Mouse (Mus musculus) erythroblast, adult 5-6 weeks (primary cell): Measurements from ENCODE around the gene Hist1h2ao. TPM values are rescaled to one million over a fixed set of nuclear protein-coding genes. Genes with fewer than 3 reads are reported as not detected.

Source experiments
- total RNA-seq, 2 experiments: library from RNA; stranded (forward) in 1 of 2; stranded (reverse) in 1 of 2; fragments of 150-400 nt in 1 of 2; fragments of 200-764, 138-1000 nt in 1 of 2; gene quantifications; 2 replicates each; pipeline versions ENCODE4 v1.2.3 to v1.2.4; 2015 to 2017; ENCODE audit warnings: low replicate concordance in 2 of 2

Gene Hist1h2ao
- total RNA-seq, 2 experiments from 2014 or later = 86.1 TPM; not detected in 1

Other genes with a start within 250 kb of the Hist1h2ao start
Only the 30 nearest of the 31 such genes appear.
- gene Olfr1364, start 228.7 kb upstream of the Hist1h2ao start, total RNA-seq (2015; ENCODE audit: low replicate concordance) = not detected in 2 replicates
- gene Olfr1364, start 228.7 kb upstream of the Hist1h2ao start, total RNA-seq (2017; ENCODE audit: low replicate concordance) = not detected in 2 replicates
- gene Olfr1362, start 196.4 kb upstream of the Hist1h2ao start, total RNA-seq (2015; ENCODE audit: low replicate concordance) = not detected in 2 replicates
- not detected in 2 replicates for gene Olfr1362, start 196.4 kb upstream of the Hist1h2ao start, total RNA-seq (2017; ENCODE audit: low replicate concordance)
- gene Olfr11, start 167.9 kb upstream of the Hist1h2ao start, total RNA-seq (2015; ENCODE audit: low replicate concordance) = not detected in 2 replicates
- not detected in 2 replicates for gene Olfr11, start 167.9 kb upstream of the Hist1h2ao start, total RNA-seq (2017; ENCODE audit: low replicate concordance)
- gene Olfr1361, start 147.1 kb upstream of the Hist1h2ao start, total RNA-seq (2015; ENCODE audit: low replicate concordance) = not detected in 2 replicates
- gene Olfr1361, start 147.1 kb upstream of the Hist1h2ao start, total RNA-seq (2017; ENCODE audit: low replicate concordance) = not detected in 2 replicates
- gene Olfr1360, start 133.1 kb upstream of the Hist1h2ao start, total RNA-seq (2015; ENCODE audit: low replicate concordance) = not detected in 2 replicates
- gene Olfr1360, start 133.1 kb upstream of the Hist1h2ao start, total RNA-seq (2017; ENCODE audit: low replicate concordance) = not detected in 2 replicates
- gene Olfr1359, start 112.4 kb upstream of the Hist1h2ao start, total RNA-seq (2015; ENCODE audit: low replicate concordance) = not detected in 2 replicates
- gene Olfr1359, start 112.4 kb upstream of the Hist1h2ao start, total RNA-seq (2017; ENCODE audit: low replicate concordance) = 0.34 and 0.42 TPM in 2 replicates
- gene Hist1h2bl, start 94.3 kb upstream of the Hist1h2ao start, total RNA-seq (2015; ENCODE audit: low replicate concordance) = 91.5 and 110 TPM in 2 replicates
- gene Hist1h2bl, start 94.3 kb upstream of the Hist1h2ao start, total RNA-seq (2017; ENCODE audit: low replicate concordance) = 213 and 268 TPM in 2 replicates
- gene Hist1h2ai, start 94.0 kb upstream of the Hist1h2ao start, total RNA-seq (2015; ENCODE audit: low replicate concordance) = 6.1 TPM in 1 of 2 replicates, not detected in the other
- 1,027 and 1,342 TPM in 2 replicates for gene Hist1h2ai, start 94.0 kb upstream of the Hist1h2ao start, total RNA-seq (2017; ENCODE audit: low replicate concordance)
- 16.7 TPM in 1 of 2 replicates, not detected in the other for gene Hist1h3h, start 92.8 kb upstream of the Hist1h2ao start, total RNA-seq (2015; ENCODE audit: low replicate concordance)
- 69.1 and 159 TPM in 2 replicates for gene Hist1h3h, start 92.8 kb upstream of the Hist1h2ao start, total RNA-seq (2017; ENCODE audit: low replicate concordance)
- 65.8 and 82.8 TPM in 2 replicates for gene Hist1h2bm, start 88.4 kb upstream of the Hist1h2ao start, total RNA-seq (2015; ENCODE audit: low replicate concordance)
- 254 and 277 TPM in 2 replicates for gene Hist1h2bm, start 88.4 kb upstream of the Hist1h2ao start, total RNA-seq (2017; ENCODE audit: low replicate concordance)
- gene Hist1h4j, start 75.4 kb upstream of the Hist1h2ao start, total RNA-seq (2015; ENCODE audit: low replicate concordance) = not detected in 2 replicates
- gene Hist1h4j, start 75.4 kb upstream of the Hist1h2ao start, total RNA-seq (2017; ENCODE audit: low replicate concordance) = 148 and 152 TPM in 2 replicates
- 10.4 and 16.9 TPM in 2 replicates for gene Hist1h4k, start 60.0 kb upstream of the Hist1h2ao start, total RNA-seq (2015; ENCODE audit: low replicate concordance)
- gene Hist1h4k, start 60.0 kb upstream of the Hist1h2ao start, total RNA-seq (2017; ENCODE audit: low replicate concordance) = 714 and 903 TPM in 2 replicates
- 39.2 and 75.4 TPM in 2 replicates for gene Hist1h2ak, start 56.6 kb upstream of the Hist1h2ao start, total RNA-seq (2015; ENCODE audit: low replicate concordance)
- gene Hist1h2ak, start 56.6 kb upstream of the Hist1h2ao start, total RNA-seq (2017; ENCODE audit: low replicate concordance) = 730 and 899 TPM in 2 replicates
- 229 and 365 TPM in 2 replicates for gene Hist1h2bn, start 56.3 kb upstream of the Hist1h2ao start, total RNA-seq (2015; ENCODE audit: low replicate concordance)
- 952 and 1,236 TPM in 2 replicates for gene Hist1h2bn, start 56.3 kb upstream of the Hist1h2ao start, total RNA-seq (2017; ENCODE audit: low replicate concordance)
- gene Hist1h1b, start 29.8 kb upstream of the Hist1h2ao start, total RNA-seq (2015; ENCODE audit: low replicate concordance) = 491 and 530 TPM in 2 replicates
- gene Hist1h1b, start 29.8 kb upstream of the Hist1h2ao start, total RNA-seq (2017; ENCODE audit: low replicate concordance) = 1,333 and 2,653 TPM in 2 replicates
- gene Hist1h3i, start 27.1 kb upstream of the Hist1h2ao start, total RNA-seq (2015; ENCODE audit: low replicate concordance) = 143 and 204 TPM in 2 replicates
- gene Hist1h3i, start 27.1 kb upstream of the Hist1h2ao start, total RNA-seq (2017; ENCODE audit: low replicate concordance) = 142 and 186 TPM in 2 replicates
- gene Hist1h2an, start 23.2 kb upstream of the Hist1h2ao start, total RNA-seq (2015; ENCODE audit: low replicate concordance) = not detected in 2 replicates
- 456 and 497 TPM in 2 replicates for gene Hist1h2an, start 23.2 kb upstream of the Hist1h2ao start, total RNA-seq (2017; ENCODE audit: low replicate concordance)
- 4.4 and 5.8 TPM in 2 replicates for gene Hist1h2bp, start 23.0 kb upstream of the Hist1h2ao start, total RNA-seq (2015; ENCODE audit: low replicate concordance)
- gene Hist1h2bp, start 23.0 kb upstream of the Hist1h2ao start, total RNA-seq (2017; ENCODE audit: low replicate concordance) = 33.7 and 47.3 TPM in 2 replicates
- gene Hist1h2bq, start 268 bp upstream of the Hist1h2ao start, total RNA-seq (2015; ENCODE audit: low replicate concordance) = 197 and 261 TPM in 2 replicates
- 24.3 and 156 TPM in 2 replicates for gene Hist1h2bq, start 268 bp upstream of the Hist1h2ao start, total RNA-seq (2017; ENCODE audit: low replicate concordance)
- gene Hist1h4m, start 1.3 kb downstream of the Hist1h2ao start, total RNA-seq (2015; ENCODE audit: low replicate concordance) = 71.7 and 77.6 TPM in 2 replicates
- gene Hist1h4m, start 1.3 kb downstream of the Hist1h2ao start, total RNA-seq (2017; ENCODE audit: low replicate concordance) = 860 and 1,014 TPM in 2 replicates
- 6.9 and 21.5 TPM in 2 replicates for gene Hist1h4n, start 21.7 kb downstream of the Hist1h2ao start, total RNA-seq (2015; ENCODE audit: low replicate concordance)
- 699 and 712 TPM in 2 replicates for gene Hist1h4n, start 21.7 kb downstream of the Hist1h2ao start, total RNA-seq (2017; ENCODE audit: low replicate concordance)
- gene Hist1h2ap, start 23.0 kb downstream of the Hist1h2ao start, total RNA-seq (2015; ENCODE audit: low replicate concordance) = 40.2 and 52.7 TPM in 2 replicates
- 924 and 2,814 TPM in 2 replicates for gene Hist1h2ap, start 23.0 kb downstream of the Hist1h2ao start, total RNA-seq (2017; ENCODE audit: low replicate concordance)
- 215 and 279 TPM in 2 replicates for gene Hist1h2br, start 23.3 kb downstream of the Hist1h2ao start, total RNA-seq (2015; ENCODE audit: low replicate concordance)
- gene Hist1h2br, start 23.3 kb downstream of the Hist1h2ao start, total RNA-seq (2017; ENCODE audit: low replicate concordance) = 157 and 261 TPM in 2 replicates
- 0.19 and 2.9 TPM in 2 replicates for gene Zfp184, start 134.6 kb downstream of the Hist1h2ao start, total RNA-seq (2015; ENCODE audit: low replicate concordance)
- 0.34 and 2.5 TPM in 2 replicates for gene Zfp184, start 134.6 kb downstream of the Hist1h2ao start, total RNA-seq (2017; ENCODE audit: low replicate concordance)
- gene Pom121l2, start 170.7 kb downstream of the Hist1h2ao start, total RNA-seq (2015; ENCODE audit: low replicate concordance) = not detected in 2 replicates
- gene Pom121l2, start 170.7 kb downstream of the Hist1h2ao start, total RNA-seq (2017; ENCODE audit: low replicate concordance) = not detected in 2 replicates
- 2.7 and 6.3 TPM in 2 replicates for gene Prss16, start 199.3 kb downstream of the Hist1h2ao start, total RNA-seq (2015; ENCODE audit: low replicate concordance)
- gene Prss16, start 199.3 kb downstream of the Hist1h2ao start, total RNA-seq (2017; ENCODE audit: low replicate concordance) = 1.8 and 2.2 TPM in 2 replicates
- 2.5 TPM in 1 of 2 replicates, not detected in the other for gene Hist1h2ah, start 225.1 kb downstream of the Hist1h2ao start, total RNA-seq (2015; ENCODE audit: low replicate concordance)
- 462 and 930 TPM in 2 replicates for gene Hist1h2ah, start 225.1 kb downstream of the Hist1h2ao start, total RNA-seq (2017; ENCODE audit: low replicate concordance)
- gene Hist1h2bk, start 225.4 kb downstream of the Hist1h2ao start, total RNA-seq (2015; ENCODE audit: low replicate concordance) = 14.6 and 64.4 TPM in 2 replicates
- gene Hist1h2bk, start 225.4 kb downstream of the Hist1h2ao start, total RNA-seq (2017; ENCODE audit: low replicate concordance) = 627 and 660 TPM in 2 replicates
- gene Hist1h4i, start 230.9 kb downstream of the Hist1h2ao start, total RNA-seq (2015; ENCODE audit: low replicate concordance) = 32.4 and 38.2 TPM in 2 replicates
- gene Hist1h4i, start 230.9 kb downstream of the Hist1h2ao start, total RNA-seq (2017; ENCODE audit: low replicate concordance) = 129 and 151 TPM in 2 replicates
- gene Hist1h2ag, start 232.5 kb downstream of the Hist1h2ao start, total RNA-seq (2015; ENCODE audit: low replicate concordance) = 3.7 and 12.3 TPM in 2 replicates
- gene Hist1h2ag, start 232.5 kb downstream of the Hist1h2ao start, total RNA-seq (2017; ENCODE audit: low replicate concordance) = 705 and 715 TPM in 2 replicates